Mouse (Mus musculus): ENCODE data around the gene Smc6.

- TF ChIP-seq EP300 (IDR thresholded peaks at IDR 0.05; ENCODE audit: low read depth) (no peak), CTCF (IDR thresholded peaks at IDR 0.05; ENCODE audit: low read depth) (no peak)
Measured at GRCm38 (mm10) chr12:11267030-11267429, 1.3 kb downstream of the Smc6 start.

All from liver, postnatal 0 days (tissue).